Mouse (Mus musculus): ENCODE data around the gene Tmem251.

Gene Tmem251

GRCm38 (mm10) chr12:102743589-102744574 lies at the start of gene Tmem251, which contains the start of gene Moap1:
TSS of gene Tmem251 (plus strand) at chr12:102743762.
TSS of gene Moap1 (minus strand) at chr12:102743661.
- DNase-seq (ENCODE audit: low spot score in 2 of 2), result peak; percentile 90 to 91

- DNase-seq (ENCODE audit: low spot score in 2 of 2), result peak; percentile 88
These were observed 48.0 kb upstream of the Tmem251 start for GRCm38 (mm10) chr12:102695369-102696239.

GRCm38 (mm10) chr12:102696635-102697354 lies 46.8 kb upstream of the Tmem251 start:
- no peak for DNase-seq (ENCODE audit: low spot score in 2 of 2)

- no peak for DNase-seq (ENCODE audit: low spot score in 2 of 2)
These were observed 46.2 kb upstream of the Tmem251 start for GRCm38 (mm10) chr12:102697381-102697780.

GRCm38 (mm10) chr12:102698089-102698684 lies 45.4 kb upstream of the Tmem251 start:
- DNase-seq (ENCODE audit: low spot score in 2 of 2), result no peak

DNA sequence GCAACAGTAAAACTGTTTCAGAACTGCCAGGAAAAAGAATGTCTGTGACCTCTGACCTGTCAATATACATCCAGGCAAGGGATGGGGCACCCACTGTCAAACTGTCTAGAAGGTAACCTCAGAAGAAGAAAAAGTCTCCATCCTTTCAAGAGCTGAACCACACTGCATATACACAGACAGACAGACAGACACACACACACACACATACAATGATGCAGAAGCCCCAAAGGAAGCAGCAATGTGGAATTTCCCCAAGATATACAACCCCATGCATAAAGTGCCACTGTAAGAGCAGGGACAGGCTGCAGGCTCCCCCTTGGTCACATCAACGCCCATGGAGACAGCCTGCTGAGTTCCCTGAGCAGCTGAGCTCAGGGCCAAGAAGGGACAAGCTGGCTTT lies 44.4 kb upstream of the Tmem251 start:
- no peak for DNase-seq (ENCODE audit: low spot score in 2 of 2)

GRCm38 (mm10) chr12:102700453-102700852 lies 43.1 kb upstream of the Tmem251 start:
- peak in 1 of 2 experiments; percentile 47 for DNase-seq (ENCODE audit: low spot score in 2 of 2)

- DNase-seq (ENCODE audit: low spot score in 2 of 2), result no peak
These were observed 41.8 kb upstream of the Tmem251 start for GRCm38 (mm10) chr12:102701691-102702207.

DNA sequence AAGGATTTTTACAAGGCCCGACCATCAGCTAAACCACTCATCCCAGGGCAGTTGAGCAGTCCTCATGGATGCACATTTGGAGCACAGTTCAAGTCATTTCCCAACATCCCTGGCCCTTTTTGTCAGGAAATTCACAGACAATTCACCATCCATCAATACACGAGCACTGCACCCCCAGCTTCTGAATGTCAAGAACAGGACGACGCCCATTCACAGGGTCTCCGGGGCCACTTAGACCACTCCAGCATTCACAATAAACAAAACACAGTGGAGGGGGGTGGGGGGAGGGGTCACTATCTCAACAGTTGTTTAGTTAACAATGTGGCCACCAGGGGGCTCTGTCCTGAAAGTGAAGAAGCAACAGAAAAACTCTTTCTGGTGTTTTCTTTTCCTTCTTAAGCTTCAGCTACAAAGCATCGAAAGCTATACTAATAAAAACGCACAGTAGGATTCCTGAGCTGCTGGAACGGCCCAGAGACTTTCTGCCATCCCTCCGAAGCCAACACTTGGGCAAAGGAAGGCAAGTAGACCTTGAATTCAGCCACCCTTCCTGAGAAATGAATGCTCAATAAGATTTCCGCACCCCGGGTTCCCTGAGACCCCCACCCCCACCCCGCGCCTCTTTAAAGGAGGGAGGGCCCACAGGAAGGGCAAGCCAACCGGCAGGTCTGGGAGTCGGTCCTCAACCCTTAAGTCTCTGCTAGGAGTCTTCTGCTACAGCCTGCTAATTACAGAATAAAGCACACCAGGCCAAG lies 41.0 kb upstream of the Tmem251 start:
- DNase-seq (ENCODE audit: low spot score in 2 of 2), result peak; percentile 84 to 89

- DNase-seq (ENCODE audit: low spot score in 2 of 2), result peak; percentile 59 to 60
These were observed 40.5 kb upstream of the Tmem251 start for GRCm38 (mm10) chr12:102703111-102703412.

- no peak for DNase-seq (ENCODE audit: low spot score in 2 of 2)
These were observed 40.1 kb upstream of the Tmem251 start for GRCm38 (mm10) chr12:102703441-102703840.

GRCm38 (mm10) chr12:102703921-102704408 lies 39.6 kb upstream of the Tmem251 start:
- peak in 1 of 2 experiments; percentile 47 for DNase-seq (ENCODE audit: low spot score in 2 of 2)

- DNase-seq (ENCODE audit: low spot score in 2 of 2), result peak in 1 of 2 experiments; percentile 41
These were observed 38.9 kb upstream of the Tmem251 start, which contains the start of gene Itpk1 for GRCm38 (mm10) chr12:102704457-102705198. TSS of gene Itpk1 (minus strand) at chr12:102704930.

- peak; percentile 87 to 88 for DNase-seq (ENCODE audit: low spot score in 2 of 2)
These were observed 38.2 kb upstream of the Tmem251 start for GRCm38 (mm10) chr12:102705216-102705871.

DNA sequence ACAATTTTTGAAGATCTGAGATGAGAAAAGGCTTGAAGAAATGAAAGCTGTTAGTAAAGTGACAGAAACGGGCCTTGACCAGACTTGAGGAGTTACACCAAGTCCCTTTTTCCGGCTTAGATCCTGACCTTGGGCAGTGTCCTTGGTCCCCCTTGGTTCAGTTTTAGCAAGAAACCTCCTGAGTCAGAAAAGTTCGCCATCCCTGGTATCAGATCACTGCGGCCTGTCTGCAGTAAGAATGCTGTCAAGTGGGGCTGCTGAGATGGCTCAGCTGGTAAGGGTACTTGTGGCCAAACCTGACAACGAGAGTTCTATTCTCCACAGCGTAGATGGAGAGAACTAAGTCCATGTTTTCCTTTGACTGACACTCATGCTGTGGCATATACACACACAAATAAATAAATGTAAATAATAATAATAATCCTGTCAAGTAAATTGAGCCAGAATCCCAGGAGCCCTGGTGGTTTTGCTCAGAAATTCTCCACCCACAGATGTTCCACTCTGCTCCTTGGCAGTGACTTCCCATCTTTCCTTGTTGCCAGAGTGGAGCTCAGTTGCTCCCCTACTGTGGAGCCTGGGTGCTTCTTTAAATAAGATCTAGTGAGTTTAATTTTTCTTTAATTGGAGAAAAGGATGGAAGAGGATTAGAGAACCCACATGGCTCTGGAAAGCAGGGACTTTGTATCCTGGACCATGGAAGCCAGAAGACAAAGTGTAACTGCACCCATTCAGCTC lies 37.5 kb upstream of the Tmem251 start:
- DNase-seq (ENCODE audit: low spot score in 2 of 2), result no peak

DNA sequence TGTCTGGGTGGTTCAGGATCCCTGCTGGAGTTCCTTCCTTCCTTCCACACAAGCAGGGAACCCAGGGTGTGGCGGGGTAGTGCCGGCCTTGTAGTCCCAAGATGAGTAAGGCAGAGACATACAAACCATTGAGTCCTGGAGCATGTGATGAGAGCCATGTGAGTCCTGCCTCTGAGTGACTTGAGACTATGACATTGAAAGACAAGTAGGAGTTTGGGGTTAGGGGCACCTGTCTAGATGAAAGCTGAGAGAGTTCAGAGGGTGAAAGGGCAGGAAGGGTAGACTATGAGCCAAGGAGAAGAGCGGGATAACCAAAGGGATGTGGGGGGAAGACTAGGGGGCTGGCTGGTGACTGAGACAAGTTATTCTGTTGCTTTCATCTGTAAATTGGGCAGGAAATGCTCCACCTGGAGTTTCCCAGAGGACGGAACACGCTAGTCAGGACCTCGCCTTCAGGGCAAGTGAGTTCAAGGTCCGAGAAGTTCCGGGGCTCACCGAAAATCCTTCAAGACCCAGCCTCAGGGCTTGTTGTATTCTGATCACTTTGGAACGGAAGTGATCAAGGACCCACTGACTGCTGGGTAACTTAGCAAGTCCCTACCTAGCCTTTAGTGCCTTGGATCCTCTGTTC lies 36.6 kb upstream of the Tmem251 start:
- no peak for DNase-seq (ENCODE audit: low spot score in 2 of 2)

DNA sequence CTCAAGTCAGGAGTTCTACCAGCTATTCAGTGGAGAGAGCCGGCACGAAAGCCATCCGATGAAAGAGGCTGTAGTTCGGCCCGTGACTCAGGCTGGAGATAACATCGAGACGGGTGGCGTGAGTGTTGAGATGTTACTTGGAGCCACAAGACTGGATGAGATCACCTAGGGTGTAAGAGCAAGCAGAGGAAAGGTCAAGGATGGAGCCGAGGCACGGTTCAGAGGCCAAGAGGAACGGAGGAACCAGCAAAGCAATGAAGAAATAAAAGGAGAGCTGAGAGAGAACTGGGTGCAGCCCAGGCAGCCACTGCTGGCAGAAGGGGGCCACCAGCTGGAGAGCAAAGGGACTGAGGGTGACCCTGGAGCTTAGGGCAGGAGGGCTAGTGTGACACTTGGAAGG lies 35.3 kb upstream of the Tmem251 start:
- DNase-seq (ENCODE audit: low spot score in 2 of 2), result no peak

GRCm38 (mm10) chr12:102709896-102710295 lies 33.7 kb upstream of the Tmem251 start:
- DNase-seq (ENCODE audit: low spot score in 2 of 2), result no peak

Measured in right cerebral cortex, adult 2 months (tissue).